Mouse (Mus musculus): ENCODE measurements around the gene Eef1akmt4. TPM values are rescaled to one million over a fixed set of nuclear protein-coding genes. Genes with fewer than 3 reads are reported as not detected.

Eef1akmt4 gene
- 9.4 and 16.3 TPM in 2 replicates for polyA plus RNA-seq (2012; rRNA removed)

DNA sequence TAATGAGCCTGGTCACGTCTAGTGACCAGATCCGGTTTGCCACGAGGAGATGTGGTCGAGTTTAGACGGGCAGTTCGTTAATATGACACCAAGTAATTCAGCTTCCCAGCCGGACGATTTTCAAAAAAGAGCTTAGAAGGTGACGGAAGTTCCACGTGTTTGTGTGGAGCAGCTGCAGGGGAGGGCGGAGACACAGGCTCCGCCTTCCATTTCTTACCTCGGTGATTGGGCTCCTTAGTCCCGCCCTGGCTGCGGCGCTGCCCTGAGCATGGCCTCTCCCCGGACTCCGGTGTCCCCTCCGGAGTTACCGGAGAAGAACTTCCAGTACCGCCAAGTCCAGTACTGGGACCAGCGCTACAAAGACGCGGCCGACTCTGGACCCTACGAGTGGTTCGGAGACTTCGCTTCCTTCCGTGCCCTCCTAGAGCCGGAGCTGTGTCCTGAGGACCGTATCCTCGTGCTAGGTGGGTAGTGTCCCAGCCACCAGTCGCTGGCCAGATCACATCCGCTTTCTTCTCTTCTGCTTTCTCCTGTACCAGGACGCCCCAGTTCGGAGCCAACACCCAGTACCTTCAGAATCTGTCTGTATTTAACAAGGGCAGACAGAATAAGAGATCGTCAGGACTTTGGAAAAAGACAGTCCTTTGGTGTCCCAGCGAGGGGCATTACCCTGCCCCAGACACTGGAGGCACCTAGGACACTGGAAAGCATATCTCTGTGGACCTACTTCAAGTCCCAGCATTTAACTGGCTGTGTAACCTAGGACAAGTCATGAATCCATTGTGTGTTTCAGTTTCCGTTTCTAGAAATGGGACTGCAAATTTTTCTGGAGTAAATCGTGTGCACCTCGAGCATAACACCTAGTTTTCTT lies at the start of gene Eef1akmt4, which contains the start of the genes Gm49333 and Alg3:
Eef1akmt4 (plus strand) TSS at position 237 of the 871 bp plus-strand sequence.
Gm49333 (plus strand) TSS at position 254 of the 871 bp plus-strand sequence.
Alg3 (minus strand) TSS at position 379 of the 871 bp plus-strand sequence.
- peak; percentile 68 for DNase-seq (ENCODE audit: low read depth)

DNA sequence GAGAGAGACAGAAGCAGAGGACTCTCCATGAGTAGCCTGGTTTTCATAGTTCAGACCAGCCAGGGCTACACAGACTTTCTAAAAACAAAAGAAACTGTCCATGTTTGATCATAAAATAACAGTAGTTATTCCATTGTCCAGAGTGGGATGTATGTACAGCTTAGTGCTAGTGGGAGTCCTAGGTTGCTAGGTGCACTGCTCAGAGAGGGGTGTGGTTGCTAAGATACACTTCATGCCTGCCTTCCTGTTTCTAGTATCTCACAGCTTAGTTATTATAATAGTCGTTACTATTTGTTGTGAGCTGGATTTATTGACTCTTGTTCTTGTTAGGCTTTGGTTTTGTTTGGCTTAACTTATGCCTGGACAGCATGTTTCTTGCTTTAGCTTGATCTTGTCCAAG lies 46.3 kb upstream of the Eef1akmt4 start:
- DNase-seq (ENCODE audit: low read depth) = no peak

DNA sequence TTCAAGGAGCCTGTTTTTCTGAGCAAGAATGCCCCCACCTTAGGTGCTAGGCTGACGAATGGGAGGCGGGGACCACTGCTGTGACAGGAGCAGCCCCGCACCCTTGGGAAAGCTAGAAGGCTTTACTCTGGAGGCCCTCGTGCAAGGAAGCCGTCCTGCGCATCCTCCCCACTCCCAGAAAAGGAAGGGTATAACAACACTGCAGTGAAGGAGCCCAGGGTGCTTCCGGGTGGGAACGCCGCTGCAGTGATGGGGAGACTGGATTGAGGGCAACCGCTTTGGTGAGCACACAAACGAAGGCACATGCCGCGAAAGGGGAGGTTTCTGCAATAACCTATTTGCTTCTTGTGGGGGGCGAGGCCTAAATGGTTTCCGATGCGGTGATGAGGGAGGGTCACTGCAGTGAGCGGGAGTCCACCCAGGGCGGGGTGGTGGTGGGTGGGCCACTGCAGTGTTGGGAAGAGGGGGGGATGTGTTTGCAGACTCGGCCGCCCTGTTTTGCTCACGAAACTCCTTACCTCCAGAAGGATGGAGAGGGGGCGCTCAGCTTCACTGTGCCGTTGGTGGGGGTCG lies 21.9 kb upstream of the Eef1akmt4 start, which contains the start of gene Vwa5b2:
Vwa5b2 (plus strand) TSS at position 106 of the 573 bp plus-strand sequence.
- DNase-seq (ENCODE audit: low read depth) = no peak

DNA sequence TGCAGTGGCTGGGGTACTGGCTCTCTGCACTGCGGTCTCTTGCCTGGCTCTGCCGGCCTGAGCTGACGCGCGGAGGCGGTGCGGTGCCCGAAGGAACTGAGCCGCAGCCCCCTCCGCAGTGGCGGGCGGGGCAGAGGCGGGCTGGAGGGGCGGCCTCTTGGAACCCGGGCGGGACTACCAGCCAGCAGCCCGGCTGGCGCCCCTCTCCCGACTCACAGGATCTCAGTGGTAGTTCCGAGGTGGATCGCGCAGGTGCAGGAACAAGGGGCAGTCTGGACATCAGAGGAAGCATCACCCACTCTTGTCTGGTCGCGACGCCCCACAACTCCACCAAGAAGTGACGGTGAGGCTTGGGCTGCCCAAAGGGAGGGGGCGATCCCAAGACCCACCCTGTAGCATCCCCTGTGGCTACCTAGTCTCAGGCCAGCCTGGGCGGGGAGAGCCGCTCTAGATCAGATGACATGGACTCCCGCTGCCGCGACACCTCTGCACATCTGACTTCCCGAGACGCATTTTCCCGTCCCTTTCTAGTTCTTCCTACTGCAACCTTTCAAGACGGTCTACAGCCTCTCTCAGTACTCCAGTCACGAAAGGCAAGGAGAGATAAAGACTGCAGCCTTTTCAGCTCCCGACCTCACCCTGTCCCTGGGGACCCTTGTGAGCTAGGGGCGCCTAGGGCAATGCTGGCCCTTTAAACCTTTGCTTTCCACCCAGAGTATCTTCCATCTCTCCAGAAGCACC lies 21.3 kb upstream of the Eef1akmt4 start:
- no peak for DNase-seq (ENCODE audit: low read depth)

DNA sequence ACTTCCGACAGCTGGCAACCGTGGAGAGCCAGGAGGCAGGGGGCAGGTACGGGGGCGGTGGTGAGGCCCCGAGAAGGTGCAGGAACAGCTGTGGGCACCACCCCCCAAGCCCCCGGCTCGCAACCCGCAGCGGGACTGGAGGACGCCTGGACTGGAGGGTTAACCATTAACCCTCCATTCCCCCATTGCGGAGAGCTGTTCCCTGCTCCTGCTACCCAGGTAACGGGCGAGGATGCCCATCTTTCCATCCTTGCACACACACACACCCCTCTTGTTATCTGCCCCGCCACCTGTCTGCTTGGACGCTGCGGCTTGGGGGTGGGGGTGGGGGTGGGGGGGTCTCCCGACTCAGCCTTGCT lies 20.7 kb upstream of the Eef1akmt4 start:
- no peak for DNase-seq (ENCODE audit: low read depth)

DNA sequence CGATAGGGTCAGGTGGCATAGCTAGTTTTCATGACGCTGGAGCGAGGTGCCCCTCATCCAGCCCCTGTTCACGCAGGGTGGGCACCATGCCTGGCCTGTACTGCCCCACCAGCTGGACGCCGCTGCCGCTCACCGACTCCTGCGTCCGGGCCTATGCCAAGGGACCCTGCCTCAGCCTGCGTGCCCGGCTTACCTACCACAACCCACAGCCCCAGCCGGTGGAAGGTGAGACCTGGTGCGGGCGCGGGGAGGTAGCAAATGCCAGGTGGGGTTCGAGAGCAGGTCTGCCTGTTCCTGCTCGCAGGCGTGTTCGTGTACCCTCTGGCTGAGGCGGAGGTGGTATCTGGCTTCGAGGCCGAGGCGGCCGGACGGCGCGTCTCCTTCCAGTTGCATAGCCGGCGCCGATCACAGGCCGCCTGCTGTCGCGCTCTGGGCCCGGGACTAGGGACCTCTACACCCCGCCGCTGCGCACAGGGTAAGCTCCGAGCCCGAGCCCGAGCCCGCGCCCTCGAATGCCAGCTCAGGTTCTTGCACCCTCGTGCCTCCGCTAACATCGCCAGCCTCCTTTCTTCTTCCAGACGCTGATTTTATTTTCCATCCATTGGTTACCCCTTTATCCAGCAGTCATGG lies 20.2 kb upstream of the Eef1akmt4 start:
- DNase-seq (ENCODE audit: low read depth) = no peak

DNA sequence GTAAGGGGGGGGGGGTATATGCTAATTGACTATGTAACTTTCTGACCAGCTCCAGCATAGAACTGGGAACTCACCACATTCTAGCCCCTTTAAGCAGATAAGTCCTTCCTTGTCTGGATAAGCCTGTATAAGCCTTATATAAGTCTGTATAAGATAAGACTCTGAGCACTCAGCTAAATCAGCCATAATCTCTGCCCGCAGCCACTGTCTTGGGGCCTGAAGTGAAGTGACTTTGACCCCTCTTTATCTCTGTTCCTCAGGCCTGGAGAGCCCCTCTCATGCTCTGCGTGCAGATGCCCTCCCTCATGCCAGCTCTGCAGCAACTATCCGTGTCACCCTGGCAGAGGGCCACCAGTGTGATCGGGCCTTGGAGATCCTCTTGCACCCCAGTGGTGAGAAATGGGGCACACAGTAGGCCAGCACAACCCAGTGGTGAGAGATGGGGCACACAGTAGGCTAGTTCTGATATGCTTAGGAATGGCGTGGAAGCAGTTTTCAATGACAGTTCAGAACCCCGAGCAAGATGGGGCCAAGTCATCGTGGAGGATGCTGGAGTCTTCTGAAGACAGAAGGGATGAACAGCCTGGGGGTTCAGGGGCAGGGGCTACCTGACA lies 16.2 kb upstream of the Eef1akmt4 start:
- DNase-seq (ENCODE audit: low read depth) = no peak

DNA sequence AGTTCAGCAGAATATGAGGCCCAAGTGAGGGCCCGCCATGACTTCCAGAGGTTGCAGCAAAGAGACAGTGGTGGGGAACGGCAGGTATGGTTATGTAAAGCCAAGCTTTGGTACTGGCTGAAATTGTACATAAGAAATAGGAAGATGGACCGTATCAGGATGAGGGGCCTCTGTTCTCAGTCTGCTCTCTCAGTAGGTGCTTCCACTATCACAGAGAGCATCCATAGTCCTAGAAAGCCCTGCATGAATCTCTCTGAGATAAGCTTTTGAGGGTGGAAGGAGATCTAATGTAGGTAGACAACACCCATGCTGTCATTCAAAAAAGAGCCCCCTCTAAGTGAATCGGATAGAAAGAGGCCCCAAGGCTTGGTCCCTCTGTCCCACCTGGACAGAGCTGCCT lies 15.7 kb upstream of the Eef1akmt4 start:
- DNase-seq (ENCODE audit: low read depth) = no peak

DNA sequence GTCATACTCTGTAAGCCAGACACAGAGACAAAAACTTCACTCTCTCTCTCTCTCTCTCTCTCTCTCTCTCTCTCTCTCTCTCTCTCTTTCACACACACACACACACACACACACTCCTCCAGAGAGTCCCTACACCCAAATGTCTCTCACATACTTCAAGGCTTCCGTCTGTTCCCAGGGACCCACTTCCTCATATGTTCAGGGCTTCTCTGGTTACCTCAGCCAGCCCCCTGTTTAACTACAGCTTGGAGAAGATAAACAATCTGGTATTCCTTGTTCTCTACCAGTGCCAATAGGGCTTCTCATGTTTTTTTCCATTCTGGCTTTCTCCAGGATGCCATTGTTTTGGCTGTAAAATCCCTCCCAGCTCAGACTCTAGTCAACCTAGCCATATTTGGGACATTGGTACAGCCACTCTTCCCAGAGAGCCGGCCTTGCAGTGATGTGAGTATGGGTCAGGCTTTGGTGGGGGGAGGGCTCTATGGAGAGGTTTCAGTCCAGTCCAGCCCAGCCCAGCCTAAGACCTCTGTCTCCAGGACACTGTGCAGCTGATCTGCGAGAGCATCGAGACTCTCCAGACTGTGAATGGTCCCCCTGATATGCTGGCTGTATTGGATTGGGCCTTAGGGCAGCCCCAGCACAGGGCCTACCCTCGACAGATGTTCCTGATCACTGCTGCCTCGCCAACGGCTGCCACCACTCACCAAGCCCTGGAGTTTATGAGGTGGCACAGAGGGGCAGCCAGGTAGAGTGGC lies 14.5 kb upstream of the Eef1akmt4 start:
- DNase-seq (ENCODE audit: low read depth) = no peak

DNA sequence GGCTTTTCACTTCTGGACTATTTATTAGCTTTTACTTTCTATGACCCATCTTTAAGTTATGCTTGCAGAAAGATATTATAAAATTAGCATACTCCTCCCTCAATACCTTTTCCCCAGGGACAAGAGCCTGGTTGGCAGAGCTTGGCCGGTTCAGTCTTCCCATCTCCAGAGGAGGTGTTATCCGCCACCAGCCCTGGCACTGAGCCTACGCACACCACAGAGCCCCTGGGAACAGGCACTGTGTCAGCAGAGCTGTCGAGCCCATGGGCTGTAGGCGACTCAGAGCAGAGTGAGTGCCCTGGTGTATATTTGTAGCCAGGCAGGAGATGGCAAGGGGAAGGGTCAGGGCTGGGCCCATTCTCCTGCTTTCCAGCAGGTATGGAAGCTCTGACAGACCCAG lies 10.9 kb upstream of the Eef1akmt4 start:
- DNase-seq (ENCODE audit: low read depth) = no peak

DNA sequence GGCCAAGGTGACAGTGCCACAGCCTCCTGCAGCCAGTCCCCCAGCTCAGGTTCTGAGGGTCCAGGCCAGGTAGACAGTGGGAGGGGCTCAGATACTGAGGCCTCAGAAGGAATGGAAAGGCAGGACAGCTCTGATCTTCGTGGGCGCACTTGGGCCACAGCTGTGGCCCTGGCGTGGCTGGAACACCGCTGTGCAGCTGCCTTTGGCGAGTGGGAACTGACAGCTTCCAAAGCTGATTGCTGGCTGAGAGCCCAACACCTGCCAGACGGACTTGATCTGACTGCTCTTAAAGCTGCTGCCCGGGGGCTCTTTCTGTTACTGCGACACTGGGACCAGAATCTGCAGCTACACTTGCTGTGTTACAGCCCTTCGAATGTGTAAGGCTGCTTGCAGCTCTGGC lies 6.7 kb upstream of the Eef1akmt4 start:
- DNase-seq (ENCODE audit: low read depth) = no peak

DNA sequence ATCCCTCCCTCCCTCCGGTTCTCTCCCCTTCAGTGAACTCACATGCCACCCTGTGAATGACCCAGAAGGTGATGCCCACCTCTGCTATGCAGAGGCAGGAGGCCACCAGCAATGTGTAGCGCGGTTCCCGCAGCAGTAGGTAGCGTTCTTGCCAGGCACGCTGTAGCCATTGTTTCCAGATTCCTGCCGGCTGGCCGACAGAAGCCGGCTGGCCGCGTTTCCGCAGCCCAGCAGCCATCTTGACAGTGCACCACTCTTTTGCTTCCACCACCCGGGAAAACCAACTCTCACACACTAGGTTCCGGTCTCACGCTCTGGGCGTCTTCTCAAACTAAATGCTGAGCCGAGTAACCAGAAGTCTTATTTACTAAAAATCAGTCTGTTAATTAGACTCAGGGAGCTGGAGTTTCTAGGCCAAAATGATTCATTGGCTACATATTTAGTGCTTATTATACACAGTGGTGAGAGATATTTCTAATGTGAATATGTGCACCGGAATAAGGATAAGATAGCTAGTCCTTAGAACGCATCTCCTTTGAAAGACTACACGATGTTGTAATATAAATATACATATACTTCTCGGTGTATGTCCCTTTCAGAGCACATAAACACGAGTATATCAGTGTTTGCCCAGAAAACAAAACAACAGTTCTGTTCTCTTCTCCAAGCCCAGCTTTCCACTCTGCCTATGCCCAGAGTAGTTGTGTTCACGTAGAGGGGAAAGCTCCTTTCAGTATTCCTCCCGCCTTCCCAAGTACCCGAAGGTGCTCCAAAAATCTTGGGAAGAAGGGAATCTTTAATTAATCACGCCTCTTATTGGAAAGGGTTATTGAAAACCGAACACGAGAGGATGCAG lies 664 bp upstream of the Eef1akmt4 start:
- DNase-seq (ENCODE audit: low read depth) = no peak

DNA sequence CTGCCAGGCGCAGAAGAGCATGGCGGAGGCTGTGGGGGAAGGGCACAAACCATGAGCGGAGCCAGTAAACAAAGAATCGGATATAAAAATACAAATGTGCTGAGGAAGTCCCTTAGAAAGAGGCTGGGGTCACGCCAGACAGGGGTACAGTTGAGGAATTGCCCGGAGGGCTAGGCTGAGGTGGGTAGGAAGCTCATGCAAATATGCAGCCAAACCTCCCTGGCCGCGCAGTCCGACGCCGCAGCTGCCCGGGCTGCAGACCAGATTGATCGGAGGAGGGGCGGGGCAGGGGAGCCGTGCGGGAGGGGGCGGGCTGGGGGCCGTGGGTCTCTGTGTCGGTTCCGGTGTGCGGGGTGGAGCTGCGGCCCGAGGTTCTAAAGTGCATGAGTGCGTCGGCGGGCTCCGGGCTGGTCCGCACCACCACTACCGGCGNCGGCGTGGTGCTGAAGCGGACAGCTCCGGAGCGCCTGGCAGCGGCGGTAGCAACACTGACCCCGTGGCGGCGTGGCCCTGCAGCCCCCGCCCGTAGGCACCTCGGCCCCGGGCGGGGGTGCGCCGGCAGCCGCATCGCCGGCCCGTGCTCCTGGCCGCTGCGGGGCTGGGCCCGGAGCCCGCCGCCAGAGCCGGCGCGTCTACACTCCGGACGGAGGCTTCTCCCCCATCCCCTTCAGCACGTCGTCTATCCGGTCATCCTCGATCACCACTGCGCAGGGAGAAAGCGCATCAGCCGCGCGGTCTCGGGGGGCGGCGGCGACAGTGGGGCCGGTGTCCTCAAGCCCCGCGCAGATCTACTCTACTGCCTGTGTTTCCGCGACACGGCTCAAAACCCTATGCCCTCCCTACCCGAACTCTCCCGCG lies 8.4 kb downstream of the Eef1akmt4 start:
- no peak for DNase-seq (ENCODE audit: low read depth)

DNA sequence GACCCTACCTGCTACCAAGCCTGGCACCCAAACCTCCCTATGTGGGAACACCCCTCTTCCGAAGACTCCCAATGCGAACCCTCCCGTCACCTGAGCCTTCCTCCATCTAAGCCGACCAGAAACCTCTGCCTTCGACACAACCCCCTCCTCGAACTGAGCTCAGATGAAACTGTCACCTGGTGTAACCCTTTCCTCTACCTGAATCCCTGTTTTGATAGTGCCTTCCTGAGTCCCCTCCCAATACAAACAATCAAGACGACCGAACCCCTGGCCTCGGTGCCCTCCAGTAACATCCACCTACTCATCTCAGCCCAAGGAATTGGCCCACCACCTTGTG lies 9.0 kb downstream of the Eef1akmt4 start:
- no peak for DNase-seq (ENCODE audit: low read depth)

DNA sequence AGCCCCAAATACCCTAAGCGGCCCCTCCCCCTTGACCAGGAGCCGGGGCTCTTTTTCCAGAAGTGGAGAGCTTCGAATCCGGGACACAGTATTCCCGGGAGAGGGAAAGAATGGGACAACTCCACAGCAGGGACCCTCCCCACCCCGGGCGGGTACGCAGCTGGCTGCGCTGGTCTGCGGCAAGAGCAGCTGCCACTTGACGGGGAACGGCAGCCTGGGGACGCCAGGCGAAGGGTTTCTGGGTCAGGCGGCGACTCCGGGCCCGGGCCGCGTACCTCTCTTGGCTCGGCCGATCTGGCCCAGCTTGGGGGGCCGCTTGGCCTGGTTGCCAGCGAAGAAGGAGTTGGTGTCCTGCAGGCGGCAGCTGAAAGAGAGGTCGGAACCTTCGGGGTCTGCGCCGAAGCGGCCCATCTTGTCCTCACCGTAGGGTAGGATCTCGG lies 9.4 kb downstream of the Eef1akmt4 start:
- no peak for DNase-seq (ENCODE audit: low read depth)

DNA sequence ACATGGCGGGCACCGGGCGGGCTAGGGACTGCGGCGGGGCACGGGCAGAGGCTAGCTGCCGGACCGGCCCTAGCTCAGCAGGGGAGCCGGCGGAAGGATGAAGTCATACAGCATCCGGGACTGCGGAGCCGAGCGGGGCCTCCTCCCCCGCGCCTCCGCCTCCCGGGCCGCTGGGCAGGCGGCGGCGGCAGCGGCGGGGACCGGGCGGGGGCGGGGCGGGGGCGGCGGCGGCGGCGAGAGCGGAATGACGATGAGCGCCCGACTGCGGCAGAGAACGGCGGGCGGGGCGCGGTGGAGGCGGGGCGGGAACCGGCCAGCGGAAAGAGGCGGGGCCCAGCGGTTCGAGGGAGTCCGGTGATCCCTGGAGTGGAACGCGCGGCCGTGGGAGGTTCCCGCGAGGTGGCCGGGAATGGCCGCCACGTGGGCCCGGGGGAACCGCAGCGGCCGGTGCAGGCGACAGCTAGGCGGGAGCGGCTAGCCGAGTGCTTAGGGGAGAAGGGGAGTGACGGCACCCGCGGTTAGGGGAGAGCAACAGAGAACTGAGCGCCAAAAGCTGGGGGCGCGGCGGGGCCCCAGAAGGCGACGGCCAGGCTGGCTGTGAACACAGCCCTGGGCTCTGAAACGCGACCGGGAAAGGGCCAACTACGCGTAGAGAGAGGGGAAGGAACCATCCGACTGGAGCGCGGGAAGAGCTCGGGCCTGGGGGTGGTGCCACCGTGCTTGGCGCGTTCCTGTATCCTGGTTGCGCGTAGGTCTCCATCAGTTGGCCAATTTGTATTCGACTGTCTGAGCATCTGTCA lies 10.0 kb downstream of the Eef1akmt4 start, which contains the start of gene Camk2n2:
Camk2n2 (minus strand) TSS at position 97 of the 800 bp plus-strand sequence.
- no peak for DNase-seq (ENCODE audit: low read depth)

DNA sequence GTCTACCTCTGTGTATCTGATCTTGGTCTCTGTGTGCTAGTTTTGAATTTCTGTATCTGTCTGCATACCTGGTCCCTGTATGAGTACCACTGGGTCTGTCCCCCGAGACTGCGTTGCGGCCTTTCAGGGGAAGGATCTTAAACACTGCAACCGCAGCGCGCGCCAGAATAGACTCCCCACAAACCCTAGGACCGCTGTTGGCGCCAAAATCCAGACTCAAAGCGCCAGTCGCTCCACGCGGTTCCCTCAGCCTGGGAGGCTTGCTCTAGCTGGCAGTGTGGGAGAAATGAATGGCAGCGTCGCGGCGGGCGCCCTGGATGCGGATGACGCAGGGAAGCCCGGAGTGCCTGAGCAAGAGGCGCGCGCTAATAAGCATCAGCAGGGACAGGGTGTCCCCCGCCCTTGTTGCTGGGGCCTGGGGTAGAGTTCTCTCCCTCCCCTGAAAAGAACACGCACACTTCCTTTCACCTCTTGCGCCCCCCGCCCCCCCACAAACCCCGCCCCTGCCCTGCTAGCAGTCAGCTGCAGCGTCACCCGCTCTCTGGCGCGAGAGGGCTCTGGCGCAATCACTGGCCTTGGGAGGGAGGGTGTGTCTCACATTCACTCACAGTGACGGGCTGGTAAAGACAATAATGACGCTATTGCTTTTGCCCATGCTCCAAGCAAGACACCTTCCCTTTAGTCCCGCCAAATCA lies 10.7 kb downstream of the Eef1akmt4 start:
- no peak for DNase-seq (ENCODE audit: low read depth)
